Mouse (Mus musculus) spleen, adult 10 weeks (tissue): ENCODE measurements around the gene Gm11232. TPM values are rescaled to one million over a fixed set of nuclear protein-coding genes. Genes with fewer than 3 reads are reported as not detected.

ENCODE experiments used
- polyA plus RNA-seq: library from polyadenylated mRNA; stranded (reverse); fragments of 350-450 nt; fragmentation: Illumina TruSeq; extraction: RNeasy Lipid Tissue Mini Kit (QIAGEN cat#74804); gene quantifications from one replicate; pipeline ENCODE4 v1.2.3, GENCODE M21; 2015; ENCODE audit warnings: low replicate concordance; ENCODE audit not compliant: insufficient read depth

Gm11232 gene
- polyA plus RNA-seq: 0.14 TPM

GRCm38 (mm10) chr4:71757865-71758264 lies at the start of gene Gm11232:
Gm11232 (minus strand) TSS chr4:71757965.

